Mouse (Mus musculus): ENCODE results near the gene Shd. TPM values are rescaled to one million over a fixed set of nuclear protein-coding genes. Genes with fewer than 3 reads are reported as not detected.

Gene Shd
- polyA plus RNA-seq, 1 experiment from 2014 or later, result not detected

DNA sequence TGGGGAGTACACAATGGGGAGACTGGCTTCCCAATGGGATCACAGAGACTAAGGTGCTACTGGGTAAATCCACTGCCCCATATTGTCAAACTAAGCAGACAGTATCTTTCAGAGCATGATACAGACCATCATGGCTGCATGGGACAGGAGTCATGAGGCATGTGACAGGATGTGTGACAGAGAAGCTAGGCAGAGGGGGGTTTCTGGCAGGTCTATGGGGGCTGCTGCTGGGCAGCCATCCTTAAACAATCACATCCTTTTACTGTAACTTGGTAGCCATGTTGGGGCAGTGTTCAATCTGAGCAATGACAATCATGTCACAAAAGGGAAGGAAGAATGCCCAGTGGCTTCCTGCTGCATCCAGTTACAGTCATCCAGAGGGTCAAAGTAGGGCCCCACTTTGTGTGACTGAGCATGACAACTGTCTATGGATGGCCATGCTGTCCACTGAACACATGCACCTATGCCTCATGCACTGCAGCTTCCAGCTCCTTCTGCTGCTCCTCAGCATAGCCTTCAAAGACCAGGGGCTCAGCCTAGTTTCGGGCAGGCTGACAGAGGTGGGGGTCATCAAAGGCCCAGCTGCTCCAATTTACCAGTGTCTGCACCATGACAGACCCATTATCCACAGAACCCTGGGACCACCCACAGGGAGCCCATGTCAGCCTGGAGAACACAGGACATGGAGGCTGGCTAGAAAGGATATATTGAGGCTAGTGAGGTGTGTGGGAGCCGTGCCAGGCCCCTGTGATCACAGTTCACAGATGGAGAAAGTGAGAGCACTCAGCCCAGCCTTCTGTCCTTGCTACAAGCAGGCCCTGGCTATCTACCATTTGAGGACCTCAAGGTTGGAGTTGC lies 52.1 kb downstream of the Shd start:
- POLR2A ChIA-PET, result interaction anchor here (1.2 to 1.4 kb wide), 2 partner anchors 8 to 10 kb away, joined by 3 to 4 read pairs; no protein-coding TSS in a partner anchor
- CTCF ChIA-PET, result interaction anchor here (0.6 to 8.8 kb wide), 7 partner anchors 8 to 14 kb away, joined by 3 to 72 read pairs (median 3); partner anchors contain the start of gene Sh3gl1

DNA sequence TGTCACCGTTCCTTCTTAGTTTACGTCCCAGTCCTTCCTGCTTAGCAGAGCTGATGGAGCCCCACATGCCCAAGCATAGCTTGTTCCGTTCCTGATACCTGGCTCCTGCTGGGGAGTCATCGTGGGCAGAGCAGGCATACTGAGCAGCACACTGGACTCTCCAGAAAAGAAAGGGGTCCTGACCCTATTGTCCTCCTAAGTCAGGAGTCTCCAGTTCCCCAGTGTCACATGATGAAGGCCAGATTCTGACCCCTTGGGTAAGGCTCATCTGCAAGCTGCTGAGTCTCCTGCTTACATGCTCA lies 52.7 kb downstream of the Shd start:
- ATAC-seq (no peak), DNase-seq (ENCODE audit: low read depth, low spot score) (no peak)
- TF ChIP-seq CTCF (IDR thresholded peaks at IDR 0.05), result no peak
- in situ Hi-C loops (cut with MboI; ENCODE audit: low pct_unique_long_range_greater_than_20kb), result loop anchor here (25.0 kb wide), 1 partner anchor 311 kb away; the partner anchor contains the start of gene Pot1b
- ChIA-PET CTCF (interaction anchor here (0.7 to 1.1 kb wide), 2 partner anchors 10 to 13 kb away, joined by 3 to 4 read pairs; partner anchors contain the start of gene Sh3gl1), POLR2A (no interaction called here)
- H3K27me3 ChIP-seq, result no peaks in the 10 kb centered on the region

More for the DNA sequence above, 52.1 kb downstream of the Shd start:
- no peak for TF ChIP-seq CTCF (IDR thresholded peaks at IDR 0.05)
- DNase-seq (ENCODE audit: low read depth, low spot score) (no peak), ATAC-seq (no peak)
- in situ Hi-C loops (cut with MboI; ENCODE audit: low pct_unique_long_range_greater_than_20kb), result loop anchor here (25.0 kb wide), 1 partner anchor 310 kb away; the partner anchor contains the start of gene Pot1b
- no peaks in the 10 kb centered on the region for H3K27me3 ChIP-seq

DNA sequence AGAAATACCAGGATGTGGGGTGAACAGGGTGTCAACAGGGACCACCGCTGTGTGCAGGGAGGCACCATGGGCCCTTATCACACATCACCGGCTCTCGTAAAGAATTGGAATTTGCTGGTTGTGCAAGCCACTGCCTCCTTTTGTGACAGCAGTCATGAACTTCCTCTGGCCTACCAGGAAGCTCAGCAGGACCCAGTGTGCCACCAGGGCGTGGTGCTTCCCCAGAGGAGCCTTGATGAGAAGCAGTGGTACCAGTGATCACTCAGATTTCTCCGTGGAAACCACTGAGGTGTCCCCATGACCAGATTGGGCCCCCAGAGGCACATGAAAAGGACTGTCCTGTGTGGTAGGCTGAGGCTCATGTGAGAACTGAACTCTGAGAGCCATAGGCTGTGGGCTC lies 53.1 kb downstream of the Shd start:
- ChIA-PET CTCF (interaction anchor here (1.1 kb wide), 1 partner anchor 10 kb away, joined by 4 read pairs; no protein-coding TSS in a partner anchor), POLR2A (interaction anchor here (0.6 kb wide), 2 partner anchors 136 to 362 kb away, joined by 3 to 5 read pairs; no protein-coding TSS in a partner anchor)
- in situ Hi-C loops (cut with MboI; ENCODE audit: low pct_unique_long_range_greater_than_20kb), result loop anchor here (25.0 kb wide), 1 partner anchor 311 kb away; the partner anchor contains the start of gene Pot1b
- DNase-seq (ENCODE audit: low read depth, low spot score) (no peak), ATAC-seq (no peak)
- no peaks in the 10 kb centered on the region for H3K27me3 ChIP-seq
- TF ChIP-seq CTCF (IDR thresholded peaks at IDR 0.05), result no peak

DNA sequence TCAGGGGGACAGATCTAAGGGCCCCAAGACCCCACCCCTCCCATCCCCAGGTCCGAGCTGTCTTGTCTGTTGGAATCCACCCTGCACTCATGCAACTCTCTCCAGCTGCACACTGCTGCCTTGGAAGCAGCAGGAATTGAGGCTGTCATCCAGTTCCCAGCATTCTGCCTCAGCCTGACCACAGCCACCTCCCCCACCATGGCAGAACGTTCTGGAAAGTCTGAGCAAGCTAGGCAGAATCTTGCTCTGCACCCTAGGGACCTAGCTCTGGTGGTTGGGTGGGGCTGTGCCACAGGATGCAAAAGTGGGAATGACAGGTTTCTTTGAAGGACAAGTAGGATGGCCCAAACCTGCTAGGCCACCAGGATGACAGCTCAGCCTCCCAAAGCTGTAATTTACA lies 54.2 kb downstream of the Shd start:
- no peak for TF ChIP-seq CTCF (IDR thresholded peaks at IDR 0.05)
- H3K27me3 ChIP-seq, result no peaks in the 10 kb centered on the region
- in situ Hi-C loops (cut with MboI; ENCODE audit: low pct_unique_long_range_greater_than_20kb), result loop anchor here (25.0 kb wide), 1 partner anchor 312 kb away; the partner anchor contains the start of gene Pot1b
- ChIA-PET POLR2A (no interaction called here), CTCF (interaction anchor here (1.3 kb wide), 1 partner anchor 15 kb away, joined by 3 read pairs; no protein-coding TSS in a partner anchor)
- ATAC-seq (no peak), DNase-seq (ENCODE audit: low read depth, low spot score) (no peak)

DNA sequence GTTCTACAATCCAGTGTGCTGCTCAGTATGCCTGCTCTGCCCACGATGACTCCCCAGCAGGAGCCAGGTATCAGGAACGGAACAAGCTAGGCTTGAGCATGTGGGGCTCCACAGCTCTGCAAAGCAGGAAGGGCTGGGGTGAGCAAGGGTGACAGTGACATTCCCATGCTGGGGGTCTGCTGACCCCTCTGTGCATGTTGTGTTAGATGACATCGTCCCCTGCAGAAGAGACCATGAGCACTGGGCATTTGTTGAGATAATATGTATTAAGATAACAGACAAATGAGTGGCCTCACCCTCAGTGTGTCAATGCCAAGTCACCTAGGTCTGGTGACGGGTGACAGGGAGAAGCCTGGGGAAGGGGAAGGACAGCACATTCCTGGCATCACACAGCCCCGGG lies 54.7 kb downstream of the Shd start:
- in situ Hi-C loops (cut with MboI; ENCODE audit: low pct_unique_long_range_greater_than_20kb), result loop anchor here (25.0 kb wide), 1 partner anchor 313 kb away; the partner anchor contains the start of gene Pot1b
- H3K27me3 ChIP-seq, result no peaks in the 10 kb centered on the region
- DNase-seq (ENCODE audit: low read depth, low spot score) (no peak), ATAC-seq (no peak)
- ChIA-PET CTCF (interaction anchor here (1.3 to 3.7 kb wide), 2 partner anchors 12 to 16 kb away, joined by 3 to 23 read pairs; partner anchors contain the start of gene Sh3gl1), POLR2A (no interaction called here)
- no peak for TF ChIP-seq CTCF (IDR thresholded peaks at IDR 0.05)

Other genes with a start within 250 kb of the Shd start
- gene Adgre4, start 220.5 kb upstream of the Shd start, polyA plus RNA-seq (2021), result not detected
- 6.5 TPM for gene Zfp119a, start 91.5 kb upstream of the Shd start, polyA plus RNA-seq (2021)
- 6.8 TPM for gene Zfp959, start 78.4 kb upstream of the Shd start, polyA plus RNA-seq (2021)
- 4.9 TPM for gene Zfp119b, start 21.0 kb upstream of the Shd start, polyA plus RNA-seq (2021)
- not detected for gene Ebi3, start 17.8 kb upstream of the Shd start, polyA plus RNA-seq (2021)
- 15.0 TPM for gene Yju2, start 11.4 kb upstream of the Shd start, polyA plus RNA-seq (2021)
- 26.2 TPM for gene Fsd1, start 16.0 kb downstream of the Shd start, polyA plus RNA-seq (2021)
- 14.2 TPM for gene Stap2, start 35.1 kb downstream of the Shd start, polyA plus RNA-seq (2021)
- gene Mpnd, start 35.2 kb downstream of the Shd start, polyA plus RNA-seq (2021), result 174 TPM
- gene Sh3gl1, start 66.2 kb downstream of the Shd start, polyA plus RNA-seq (2021), result 85.2 TPM
- 18.0 TPM for gene Chaf1a, start 70.0 kb downstream of the Shd start, polyA plus RNA-seq (2021)
- gene Ubxn6, start 104.6 kb downstream of the Shd start, polyA plus RNA-seq (2021), result 66.0 TPM
- 117 TPM for gene Hdgfl2, start 109.2 kb downstream of the Shd start, polyA plus RNA-seq (2021)
- gene Plin4, start 139.3 kb downstream of the Shd start, polyA plus RNA-seq (2021), result 7.1 TPM
- gene Plin5, start 147.1 kb downstream of the Shd start, polyA plus RNA-seq (2021), result 0.55 TPM
- gene Lrg1, start 151.5 kb downstream of the Shd start, polyA plus RNA-seq (2021), result 0.08 TPM
- 2.0 TPM for gene Sema6b, start 169.9 kb downstream of the Shd start, polyA plus RNA-seq (2021)
- 2.0 TPM for gene Tnfaip8l1, start 192.0 kb downstream of the Shd start, polyA plus RNA-seq (2021)
- gene Mydgf, start 213.5 kb downstream of the Shd start, polyA plus RNA-seq (2021), result 96.5 TPM
- 58.5 TPM for gene Dpp9, start 248.4 kb downstream of the Shd start, polyA plus RNA-seq (2021)